Mouse (Mus musculus) intestine, embryonic 14.5 days (tissue): Measurements from ENCODE around the gene Syna. TPM values are rescaled to one million over a fixed set of nuclear protein-coding genes. Genes with fewer than 3 reads are reported as not detected.

ENCODE experiments used
- ATAC-seq: fragments of 200-750 bp; cut with Nextera tagmentation; replicated peaks from 2 replicates; pipeline ENCODE4 v1.8.0; 2017; ENCODE audit warnings: low read depth, moderate number of reproducible peaks, moderate TSS enrichment, moderate library complexity; ENCODE audit not compliant: low FRiP score, low TSS enrichment
- DNase-seq: peaks from one replicate; pipeline ENCODE4 v3.0.0-alpha.2; 2018; ENCODE audit warnings: low spot score
- H3K27ac ChIP-seq: fragments of 300-500 bp; sonication (generic); 2 replicates; pipeline ENCODE4 v1.5.1; 2014; ENCODE audit warnings: low read depth, mild to moderate bottlenecking, control low read depth
- H3K27me3 ChIP-seq: fragments of 300-500 bp; sonication (generic); replicated peaks from 2 replicates; pipeline ENCODE4 v1.6.1; 2014; ENCODE audit warnings: low read length, control low read depth; ENCODE audit not compliant: control insufficient read depth, insufficient read depth
- H3K36me3 ChIP-seq: fragments of 300-500 bp; sonication (generic); 2 replicates; pipeline ENCODE4 v1.6.1; 2014; ENCODE audit warnings: low read length, control low read depth; ENCODE audit not compliant: control insufficient read depth, insufficient read depth
- H3K4me1 ChIP-seq: fragments of 300-500 bp; sonication (generic); replicated peaks from 2 replicates; pipeline ENCODE4 v1.6.1; 2014; ENCODE audit warnings: low read length, control low read depth, mixed read lengths; ENCODE audit not compliant: control insufficient read depth, insufficient read depth
- H3K4me2 ChIP-seq: fragments of 300-500 bp; sonication (generic); 2 replicates; pipeline ENCODE4 v1.6.1; 2014; ENCODE audit warnings: low read length
- H3K4me3 ChIP-seq: fragments of 300-500 bp; sonication (generic); 2 replicates; pipeline ENCODE4 v1.5.1; 2014; ENCODE audit warnings: low read depth, low read length, control low read depth, mixed read lengths
- H3K9ac ChIP-seq: fragments of 300-500 bp; sonication (generic); 2 replicates; pipeline ENCODE4 v1.6.1; 2014; ENCODE audit warnings: mild to moderate bottlenecking, low read length
- H3K9me3 ChIP-seq: fragments of 300-500 bp; sonication (generic); 2 replicates; pipeline ENCODE4 v1.6.1; 2016; ENCODE audit warnings: low read length, control low read depth; ENCODE audit not compliant: control insufficient read depth
- WGBS: fragments of 180-500 bp; shearing (Covaris S2); extraction: QIAGEN DNeasy Blood & Tissue Kit; methylation state at CpG from one replicate; pipeline ENCODE4 v1.1.7; 2014; 5-methylcytosine and 5-hydroxymethylcytosine counted together
- polyA plus RNA-seq: library from polyadenylated mRNA; unstranded; fragments of >200 nt; fragmentation: Nextera tagmentation; extraction: Ambion mirVana; gene quantifications from 2 replicates; pipeline ENCODE4 v1.2.1, GENCODE M21; 2014

The Syna gene
- polyA plus RNA-seq, 1 experiment from 2014 or later = 0.08 TPM

DNA sequence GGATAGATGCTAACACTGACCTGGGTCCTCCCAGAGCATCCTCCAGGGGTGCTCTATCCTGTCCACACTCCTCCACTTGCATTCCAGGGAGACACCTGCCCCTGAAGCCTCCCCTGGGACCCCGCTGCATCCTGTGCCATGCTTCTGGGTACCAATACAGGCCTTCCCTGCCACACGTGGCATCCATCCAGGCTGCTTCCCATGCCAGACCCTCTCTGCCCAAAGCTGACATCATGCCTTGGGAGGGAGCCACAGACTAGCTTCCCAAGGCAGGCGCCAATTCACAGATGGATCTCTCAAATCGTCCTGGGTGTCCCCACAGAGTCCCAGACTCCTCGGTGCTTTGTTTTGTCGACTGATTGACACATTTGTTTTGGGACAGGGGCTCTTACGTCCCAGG is 29.1 kb downstream of the Syna start:
- peaks cover 38% of the 10 kb centered on the region for H3K36me3 ChIP-seq
- no peaks in the 10 kb centered on the region for H3K27me3 ChIP-seq
- H3K4me2 ChIP-seq = no peak overlapping the region
- no peak overlapping the region for H3K27ac ChIP-seq
- H3K9ac ChIP-seq = no peak overlapping the region
- no peaks in the 10 kb centered on the region for H3K4me1 ChIP-seq
- no peak for ATAC-seq
- no peak for DNase-seq
- H3K9me3 ChIP-seq = no peaks in the 10 kb centered on the region
- no peak overlapping the region for H3K4me3 ChIP-seq
- 74% methylated on average over 7 of the region's 7 CpGs for WGBS

DNA sequence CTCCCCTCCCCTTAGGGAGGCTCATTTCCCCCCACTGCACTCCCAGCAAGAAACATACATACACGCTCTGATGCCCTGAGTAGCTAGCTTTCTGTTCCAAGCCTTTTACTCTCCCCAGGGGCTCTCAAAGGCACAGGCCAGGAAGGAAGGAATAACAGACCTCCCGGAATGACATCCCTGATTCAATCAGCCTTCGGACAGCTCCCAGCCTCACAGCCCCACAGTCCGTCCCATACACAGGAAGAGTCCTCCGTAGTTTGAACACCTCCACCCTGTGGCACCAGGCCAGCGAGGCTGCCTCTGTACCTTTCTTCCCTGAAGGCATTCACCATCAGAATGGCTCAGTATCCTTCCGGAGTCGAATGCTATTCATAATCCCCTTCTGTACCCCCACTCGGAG is 31.5 kb downstream of the Syna start:
- Histone ChIP-seq H3K27me3 (no peaks in the 10 kb centered on the region), H3K27ac (no peak overlapping the region), H3K36me3 (peaks cover 20% of the 10 kb centered on the region), H3K4me2 (no peak overlapping the region), H3K4me3 (no peak overlapping the region), H3K9me3 (no peaks in the 10 kb centered on the region), H3K4me1 (no peaks in the 10 kb centered on the region), H3K9ac (no peak overlapping the region)
- WGBS = 50% methylated on average over 9 of the region's 9 CpGs
- DNase-seq = no peak
- ATAC-seq = no peak

DNA sequence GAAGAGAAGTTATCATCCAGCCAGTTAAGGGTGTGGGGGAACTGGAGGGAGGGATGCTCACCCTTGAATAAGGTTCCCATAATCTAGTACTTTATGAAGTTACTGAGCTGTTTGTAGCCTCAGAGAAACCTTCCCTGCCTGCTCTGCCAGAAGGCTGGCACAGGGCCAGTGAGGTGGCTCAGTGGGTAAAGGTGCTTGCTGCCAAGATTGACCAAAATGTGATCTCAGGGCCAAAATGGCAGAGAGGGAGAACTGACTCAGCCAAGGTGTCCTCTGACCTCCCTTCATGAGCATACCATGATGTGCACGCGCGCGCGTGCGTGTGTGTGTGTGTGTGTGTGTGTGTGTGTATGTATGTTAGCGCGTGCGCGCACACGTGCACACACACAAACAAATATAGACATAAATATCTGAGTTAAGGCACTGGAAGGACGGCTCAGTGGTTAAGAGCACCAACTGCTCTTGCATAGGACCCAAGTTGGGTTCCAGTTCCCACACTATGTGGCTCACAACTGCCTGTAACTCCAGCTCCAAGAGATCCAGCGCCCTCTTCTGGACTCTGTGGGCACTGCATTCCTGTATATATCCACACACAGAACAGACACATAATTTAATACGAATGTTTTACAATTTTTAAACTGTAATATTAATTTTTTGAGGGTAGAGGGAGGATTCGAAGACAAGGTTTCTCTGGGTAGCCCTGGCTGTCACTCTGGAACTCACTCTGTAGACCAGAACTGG is 33.8 kb downstream of the Syna start:
- Histone ChIP-seq H3K36me3 (peaks cover 14% of the 10 kb centered on the region; the same call in 1 of the 2 replicates), H3K4me2 (no peak overlapping the region), H3K27ac (no peak overlapping the region), H3K9ac (no peak overlapping the region), H3K27me3 (no peaks in the 10 kb centered on the region), H3K4me3 (no peak overlapping the region), H3K9me3 (no peaks in the 10 kb centered on the region), H3K4me1 (no peaks in the 10 kb centered on the region)
- WGBS = 94% methylated on average over 15 of the region's 15 CpGs
- DNase-seq (no peak), ATAC-seq (no peak)

DNA sequence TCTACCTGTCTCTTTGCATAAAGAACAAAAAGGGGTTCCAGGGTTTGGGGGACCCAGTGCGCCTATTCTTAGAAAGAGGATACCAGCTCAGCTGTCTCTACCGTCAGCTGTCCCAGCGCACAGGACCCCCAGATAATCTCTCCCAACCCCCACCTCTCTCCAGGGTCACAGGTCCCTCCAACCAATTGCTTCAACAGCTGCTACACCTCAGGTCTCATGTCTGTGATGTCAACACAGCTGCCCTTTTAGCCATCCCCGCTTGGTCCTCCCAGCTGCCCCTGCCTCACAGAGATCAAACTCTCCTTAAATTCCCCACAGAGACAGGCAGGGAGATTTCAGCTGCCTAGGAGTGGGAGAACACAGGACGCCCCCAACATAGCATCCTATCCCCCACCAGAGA is 36.2 kb downstream of the Syna start:
- H3K4me1 ChIP-seq = no peaks in the 10 kb centered on the region
- H3K4me3 ChIP-seq = no peak overlapping the region
- no peaks in the 10 kb centered on the region for H3K9me3 ChIP-seq
- H3K27me3 ChIP-seq = no peaks in the 10 kb centered on the region
- WGBS = 84% methylated on average over 5 of the region's 5 CpGs
- no peak for DNase-seq
- no peak for ATAC-seq
- H3K4me2 ChIP-seq = no peak overlapping the region
- H3K27ac ChIP-seq = no peak overlapping the region
- H3K9ac ChIP-seq = no peak overlapping the region
- H3K36me3 ChIP-seq = peaks cover 31% of the 10 kb centered on the region

GRCm38 (mm10) chr5:134522524-134522923 is 37.4 kb downstream of the Syna start:
- H3K9ac ChIP-seq = no peak overlapping the region
- peaks cover 36% of the 10 kb centered on the region for H3K36me3 ChIP-seq
- H3K4me2 ChIP-seq = no peak overlapping the region
- 89% methylated on average over 26 of the region's 26 CpGs for WGBS
- ATAC-seq (no peak), DNase-seq (no peak)
- no peaks in the 10 kb centered on the region for H3K4me1 ChIP-seq
- no peak overlapping the region for H3K4me3 ChIP-seq
- no peaks in the 10 kb centered on the region for H3K27me3 ChIP-seq
- no peak overlapping the region for H3K27ac ChIP-seq
- H3K9me3 ChIP-seq = no peaks in the 10 kb centered on the region

GRCm38 (mm10) chr5:134521806-134522205 is 38.2 kb downstream of the Syna start:
- WGBS = 89% methylated on average over 7 of the region's 7 CpGs
- H3K4me3 ChIP-seq = no peak overlapping the region
- no peak for ATAC-seq
- no peaks in the 10 kb centered on the region for H3K27me3 ChIP-seq
- H3K9me3 ChIP-seq = no peaks in the 10 kb centered on the region
- H3K36me3 ChIP-seq = peaks cover 43% of the 10 kb centered on the region
- H3K9ac ChIP-seq = no peak overlapping the region
- H3K27ac ChIP-seq = no peak overlapping the region
- no peak for DNase-seq
- H3K4me2 ChIP-seq = no peak overlapping the region
- H3K4me1 ChIP-seq = no peaks in the 10 kb centered on the region

DNA sequence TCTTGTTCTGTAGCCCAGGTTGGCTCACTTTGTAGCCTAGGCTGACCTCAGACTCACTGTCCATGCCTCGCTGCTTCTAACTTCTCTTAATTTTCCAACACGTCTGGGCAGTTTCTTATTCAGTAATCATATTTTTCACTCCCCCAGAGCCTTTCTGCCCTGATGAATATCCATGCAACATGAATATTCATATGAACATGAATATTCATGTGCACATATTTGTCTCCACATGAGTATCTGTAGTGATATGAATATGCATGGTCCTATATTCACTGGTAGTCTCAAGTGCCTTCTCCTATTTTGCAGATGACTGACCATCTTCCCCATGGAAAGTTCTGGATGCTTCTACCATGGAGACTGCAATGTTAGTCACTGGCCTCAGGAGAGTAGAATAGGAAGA is 38.8 kb downstream of the Syna start:
- WGBS = 92% methylated on average over 2 of the region's 2 CpGs
- Histone ChIP-seq H3K27me3 (no peaks in the 10 kb centered on the region), H3K4me3 (no peak overlapping the region), H3K4me2 (no peak overlapping the region), H3K36me3 (peaks cover 50% of the 10 kb centered on the region), H3K9ac (no peak overlapping the region), H3K27ac (no peak overlapping the region), H3K4me1 (no peaks in the 10 kb centered on the region), H3K9me3 (no peaks in the 10 kb centered on the region)
- ATAC-seq (no peak), DNase-seq (no peak)

DNA sequence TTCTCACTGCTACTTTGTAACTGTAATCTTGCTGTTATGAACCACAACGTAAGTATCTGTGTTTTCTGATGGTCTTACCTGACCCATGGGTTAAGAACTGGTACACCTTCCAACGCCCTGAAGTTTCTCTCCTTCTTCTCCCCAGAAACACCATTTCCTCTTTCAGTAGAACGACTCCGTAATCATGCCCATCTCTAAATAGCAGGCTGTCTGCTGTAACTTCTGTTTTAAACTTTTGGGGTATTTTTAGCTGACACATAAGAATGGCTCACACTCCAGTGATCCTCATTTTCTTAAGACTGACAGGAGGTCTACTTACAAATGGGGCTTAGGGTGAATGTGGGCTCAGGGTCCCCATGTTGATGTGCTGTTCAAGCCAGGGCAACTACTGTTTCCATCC is 39.9 kb downstream of the Syna start:
- Histone ChIP-seq H3K27me3 (no peaks in the 10 kb centered on the region), H3K4me3 (no peak overlapping the region), H3K4me1 (no peaks in the 10 kb centered on the region), H3K9ac (no peak overlapping the region), H3K36me3 (peaks cover 60% of the 10 kb centered on the region), H3K4me2 (no peak overlapping the region), H3K9me3 (no peaks in the 10 kb centered on the region), H3K27ac (no peak overlapping the region)
- DNase-seq (no peak), ATAC-seq (no peak)
- WGBS = 96% methylated on average over 4 of the region's 4 CpGs

GRCm38 (mm10) chr5:134519471-134519870 is 40.5 kb downstream of the Syna start:
- Histone ChIP-seq H3K36me3 (peaks cover 66% of the 10 kb centered on the region), H3K27ac (no peak overlapping the region), H3K9me3 (no peaks in the 10 kb centered on the region), H3K4me2 (no peak overlapping the region), H3K4me1 (no peaks in the 10 kb centered on the region), H3K27me3 (no peaks in the 10 kb centered on the region), H3K4me3 (no peak overlapping the region), H3K9ac (no peak overlapping the region)
- WGBS = 93% methylated on average over 5 of the region's 5 CpGs
- DNase-seq (no peak), ATAC-seq (no peak)
